Mouse (Mus musculus) retina, adult 2 months (tissue): ENCODE results near the gene Rfesd.

Experiments
- DNase-seq: peaks from one replicate; pipeline ENCODE4 v3.0.0-alpha.2; 2012; ENCODE audit warnings: low read depth, low spot score

Gene Rfesd

DNA sequence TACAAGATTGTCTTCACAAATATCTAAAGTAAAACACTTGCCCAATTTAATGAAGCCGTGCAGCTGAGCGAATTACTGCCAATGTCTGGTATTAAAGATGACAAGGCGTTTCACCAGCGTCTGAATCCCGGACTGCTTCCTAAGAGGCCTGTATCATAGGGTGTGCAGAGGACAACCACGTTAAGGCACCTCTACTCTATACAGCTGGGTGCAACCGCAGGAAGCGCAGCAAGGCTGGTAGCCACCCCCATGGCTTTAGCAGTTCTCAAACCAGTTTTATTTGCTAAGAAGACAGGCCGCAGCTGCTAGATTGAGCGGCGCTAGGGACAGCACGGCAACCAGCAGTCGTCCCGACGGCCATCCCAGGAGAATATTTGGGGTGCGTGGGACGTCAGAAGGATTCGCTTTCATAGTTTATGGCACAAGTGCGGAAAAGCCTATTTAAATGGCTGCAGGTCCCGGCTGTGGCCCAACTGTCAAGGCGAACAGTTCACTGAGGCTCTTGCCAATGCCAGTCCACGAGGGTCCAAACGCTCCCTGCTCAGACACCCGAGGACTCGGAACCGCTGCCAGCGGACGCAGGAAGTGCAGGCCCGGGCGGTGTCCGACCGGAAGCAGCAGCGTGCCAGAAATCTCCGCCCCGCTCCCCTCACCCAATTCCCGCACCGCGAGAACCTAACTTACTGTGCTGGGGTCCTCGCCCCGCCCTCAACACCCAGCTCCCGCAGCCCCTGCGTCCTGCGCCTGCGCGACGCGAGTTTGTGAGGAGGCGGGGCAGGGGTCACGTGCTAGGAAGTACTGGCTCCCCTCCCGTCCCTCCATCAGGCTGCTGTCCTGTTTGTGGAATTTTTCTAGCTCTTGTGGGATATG lies at the start of gene Rfesd:
Rfesd (minus strand) TSS at position 746 of the 870 bp plus-strand sequence.
- peak; percentile 83 for DNase-seq

GRCm38 (mm10) chr13:76064363-76064945 lies 45.9 kb upstream of the Rfesd start:
- no peak for DNase-seq

GRCm38 (mm10) chr13:76063548-76063947 lies 45.0 kb upstream of the Rfesd start:
- no peak for DNase-seq

GRCm38 (mm10) chr13:76062569-76062968 lies 44.0 kb upstream of the Rfesd start:
- no peak for DNase-seq

GRCm38 (mm10) chr13:76062126-76062525 lies 43.6 kb upstream of the Rfesd start:
- no peak for DNase-seq

DNA sequence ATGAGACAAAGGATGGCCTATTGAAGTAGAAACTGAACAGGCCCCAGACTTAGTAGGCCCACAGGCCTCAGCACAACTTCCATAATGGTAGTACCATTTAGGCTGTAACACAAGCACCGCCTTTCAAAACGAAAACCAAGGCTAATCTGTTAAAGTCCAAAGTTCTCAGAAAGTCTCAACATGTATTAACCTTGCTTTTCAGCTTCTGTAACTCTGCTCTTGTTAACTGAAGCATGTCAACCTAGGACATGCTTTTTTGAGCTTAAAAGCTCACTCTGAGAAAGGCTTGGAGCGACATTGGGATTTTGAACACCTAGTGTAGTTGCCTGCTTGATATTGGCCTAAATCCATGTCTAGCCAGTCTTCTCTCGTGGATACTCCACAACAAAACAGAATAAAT lies 41.1 kb upstream of the Rfesd start:
- DNase-seq = no peak

DNA sequence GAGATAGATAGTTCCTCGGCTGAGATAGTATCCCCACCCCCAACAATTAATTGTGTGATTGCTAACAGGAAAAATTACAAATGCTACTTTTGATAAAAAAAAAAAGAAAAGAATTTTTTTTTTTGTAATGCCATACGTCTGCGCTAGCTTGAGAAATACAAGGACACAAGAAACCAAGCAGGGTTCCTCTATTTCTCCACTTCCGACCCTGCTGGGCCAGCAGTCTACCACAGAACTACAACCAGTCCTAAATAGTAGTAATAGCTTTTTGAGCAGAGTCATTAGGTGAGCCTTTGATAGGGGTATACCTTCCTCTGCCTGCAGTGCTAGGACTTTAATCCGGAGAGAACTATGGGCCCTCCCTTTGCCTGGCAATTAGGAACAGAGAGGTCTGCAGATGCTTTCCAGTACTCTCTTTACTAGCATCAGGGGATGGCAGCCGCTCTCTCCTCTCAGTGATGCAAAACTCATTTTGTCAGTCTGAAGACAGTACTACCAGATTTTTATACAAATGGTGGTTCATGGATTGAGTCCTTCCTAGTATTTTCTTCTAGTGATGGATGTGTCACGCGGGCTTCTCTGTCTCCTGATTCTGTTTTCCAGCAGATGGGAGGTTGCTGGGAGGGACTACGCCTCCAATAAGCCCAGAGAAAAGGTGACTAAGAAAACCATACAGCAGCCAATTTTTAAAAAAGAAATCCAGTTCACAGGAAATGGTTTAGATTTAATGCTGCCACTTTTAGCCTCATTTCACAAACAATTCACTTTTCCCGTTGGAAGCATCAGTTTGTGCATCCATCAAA lies 38.9 kb upstream of the Rfesd start:
- DNase-seq = no peak

DNA sequence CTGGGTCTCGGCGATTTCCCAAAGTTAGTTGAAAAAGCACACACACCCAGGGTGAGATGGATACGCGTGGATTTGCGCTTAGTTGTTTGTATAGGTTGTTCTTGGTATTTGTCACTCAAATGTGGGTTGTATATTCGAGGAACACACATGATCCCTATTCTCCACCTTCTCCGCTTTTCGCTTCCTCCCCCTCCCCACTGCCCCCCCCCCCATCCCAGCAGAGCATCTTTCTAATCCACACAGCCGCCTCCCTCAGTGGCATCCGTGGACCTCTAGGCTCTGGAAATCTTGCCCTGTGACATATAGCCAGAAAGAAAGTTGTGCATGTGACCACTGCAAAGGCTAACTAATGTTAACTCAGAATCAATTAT lies 38.4 kb upstream of the Rfesd start, which contains the start of gene Gpr150:
Gpr150 (minus strand) TSS at position 101 of the 371 bp plus-strand sequence.
- no peak for DNase-seq

DNA sequence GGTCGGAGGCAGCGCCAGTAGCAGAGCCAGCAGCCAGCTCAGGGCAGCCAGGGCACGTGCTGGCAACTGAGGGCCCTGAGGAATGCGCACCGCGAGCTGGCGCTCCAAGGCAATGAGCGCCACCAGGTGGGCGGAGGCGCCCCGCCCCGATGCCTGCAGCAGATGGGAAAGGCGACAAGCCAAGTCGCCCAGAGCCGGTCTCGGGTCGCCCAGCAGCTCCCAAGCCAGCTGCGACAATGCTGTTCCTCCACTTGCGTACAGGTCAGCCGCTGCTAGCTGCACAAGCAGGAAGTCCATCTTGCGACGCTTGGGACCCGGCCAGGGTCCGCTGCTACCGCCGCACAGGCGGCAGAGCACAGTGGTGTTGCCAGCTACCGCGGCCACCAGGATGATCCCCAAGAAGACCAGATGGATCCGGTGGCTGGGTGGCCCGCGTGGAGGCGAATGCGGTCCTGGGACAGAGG lies 37.8 kb upstream of the Rfesd start:
- peak; percentile 25 for DNase-seq

- DNase-seq = no peak
Observed at GRCm38 (mm10) chr13:76055391-76056232, 37.1 kb upstream of the Rfesd start.

GRCm38 (mm10) chr13:76044971-76045370 lies 26.5 kb upstream of the Rfesd start:
- no peak for DNase-seq

GRCm38 (mm10) chr13:76042455-76042854 lies 23.9 kb upstream of the Rfesd start:
- DNase-seq = no peak

GRCm38 (mm10) chr13:76024588-76024987 lies 6.1 kb upstream of the Rfesd start:
- no peak for DNase-seq

- no peak for DNase-seq
Observed at GRCm38 (mm10) chr13:76021782-76022181, 3.3 kb upstream of the Rfesd start.

GRCm38 (mm10) chr13:76018844-76019400 lies 403 bp upstream of the Rfesd start:
- no peak for DNase-seq

DNA sequence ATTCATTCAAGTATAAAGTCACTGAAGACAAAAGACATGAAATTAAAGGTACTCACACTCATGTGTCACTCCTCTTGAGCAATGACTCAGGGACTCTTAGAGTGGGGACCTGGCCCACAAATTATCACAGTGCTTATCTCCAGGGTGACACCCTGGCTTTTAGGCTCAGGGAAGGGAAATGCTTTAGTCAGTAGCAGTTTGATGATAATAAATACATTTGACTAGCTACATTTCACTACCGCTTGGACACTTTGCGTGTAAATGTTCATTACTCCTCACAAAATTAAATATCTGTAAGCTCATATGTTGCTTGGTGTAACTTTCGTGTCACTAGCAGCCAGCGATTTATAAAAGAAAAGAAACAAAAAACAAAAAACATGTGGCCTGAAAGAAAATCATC lies 1.1 kb downstream of the Rfesd start:
- DNase-seq = no peak

- DNase-seq = no peak
Observed at GRCm38 (mm10) chr13:76014511-76014910, 4.0 kb downstream of the Rfesd start.

GRCm38 (mm10) chr13:76003272-76003671 lies 15.2 kb downstream of the Rfesd start:
- no peak for DNase-seq

DNA sequence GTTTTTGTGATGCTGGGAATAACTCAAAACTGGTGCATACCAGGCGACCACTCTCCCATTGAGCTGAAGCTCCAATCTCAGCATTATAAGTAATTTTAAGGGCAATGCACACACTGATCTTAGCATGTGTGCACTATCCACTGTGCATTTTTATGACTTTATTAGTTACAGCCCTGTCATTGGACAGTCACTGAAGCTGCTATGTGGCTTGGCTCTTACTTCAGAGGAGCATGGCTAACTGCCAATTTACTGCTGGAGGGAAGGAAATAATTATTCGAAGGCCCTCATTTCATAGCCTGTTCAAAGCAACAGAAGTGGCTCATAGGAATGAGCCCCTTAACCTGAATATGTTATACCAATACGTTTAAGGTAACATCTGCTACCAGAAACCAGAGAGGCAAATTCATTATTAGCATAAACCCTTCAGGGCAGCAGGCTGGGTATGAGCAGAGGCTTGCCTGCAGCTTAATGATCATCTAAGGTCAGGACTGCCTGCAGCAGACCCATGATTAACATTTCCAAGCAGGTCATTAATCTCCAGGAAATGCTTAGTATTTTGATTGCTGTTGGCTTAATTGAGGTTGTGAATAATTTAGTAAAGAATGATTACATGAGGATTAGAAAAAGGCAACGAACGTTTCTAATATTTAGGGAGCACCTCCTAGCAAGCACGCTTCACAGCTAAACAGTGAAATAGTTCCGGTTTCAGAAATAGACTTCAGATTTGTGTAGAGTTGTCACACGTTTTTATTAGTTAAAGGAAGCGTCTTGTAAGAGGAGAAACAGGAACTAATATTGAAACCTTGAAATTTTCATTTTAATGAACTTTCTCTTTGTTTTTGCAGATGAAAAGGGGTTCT lies 26.1 kb downstream of the Rfesd start:
- DNase-seq = no peak

DNA sequence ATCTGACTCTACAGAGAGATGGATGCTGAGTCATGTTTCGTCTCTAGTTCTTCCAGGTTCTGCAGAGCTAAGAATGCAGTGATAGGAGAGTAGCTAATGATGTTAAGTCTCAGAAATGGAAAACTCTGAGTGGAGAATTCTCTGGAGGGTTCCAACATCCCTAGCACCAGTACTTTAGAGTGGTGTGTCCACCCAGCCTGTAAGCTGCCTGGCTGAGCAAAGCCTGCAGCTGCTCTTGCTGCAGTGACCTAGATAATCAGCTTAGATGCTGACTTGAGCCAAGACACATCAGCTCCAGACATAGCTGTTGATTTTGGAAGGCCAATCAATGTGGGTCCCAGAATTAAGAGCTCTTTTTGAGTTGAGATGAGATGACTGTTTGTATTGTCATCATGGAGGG lies 30.4 kb downstream of the Rfesd start:
- DNase-seq = peak; percentile 60
